Mouse (Mus musculus): ENCODE measurements around the gene Wee2.

DNA sequence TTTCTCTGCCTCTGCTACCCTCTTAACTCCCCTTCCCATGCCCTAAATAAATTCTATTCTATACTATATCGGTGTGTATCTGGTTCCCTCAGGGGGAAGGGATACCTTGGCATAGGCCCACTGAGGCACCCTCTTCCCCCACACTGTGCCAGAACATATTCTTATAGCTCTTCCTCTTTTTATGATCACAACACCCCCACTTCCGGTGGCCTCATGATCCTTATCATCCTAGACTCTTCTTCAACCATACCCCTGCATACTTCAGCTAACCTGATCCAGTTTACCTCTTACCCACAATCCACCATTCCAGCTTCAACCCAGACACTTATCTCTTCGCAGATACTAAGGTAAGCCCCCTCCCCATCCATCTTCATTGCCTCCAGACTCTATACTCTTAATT is 27.8 kb upstream of the Wee2 start:
- TF ChIP-seq CTCF (IDR thresholded peaks at IDR 0.05; ENCODE audit: control insufficient read depth, insufficient read depth, insufficient replicate concordance, low read depth, low read length) (no peak), POLR2A (IDR thresholded peaks at IDR 0.05; ENCODE audit: control insufficient read depth, low read depth, low read length) (no peak)

All from testis, adult 2 months (tissue).